Mouse (Mus musculus): Measurements from ENCODE around the gene Camkk2. TPM values are rescaled to one million over a fixed set of nuclear protein-coding genes. Genes with fewer than 3 reads are reported as not detected.
A peak's percentile ranks its signal among the peaks of the same experiment; 100 is the strongest.

The Camkk2 gene
- total RNA-seq (2021): 1 to 10 TPM; 3.6 to 5.2 TPM
- long read RNA-seq, experiment 1, partial matches to known transcripts: 0 of 2 reads
- long read RNA-seq, experiment 1, other reads (novel, unspliced or antisense): 2 of 2 reads
- long read RNA-seq, experiment 2, full-length matches to known transcripts: 2 of 2 reads
- long read RNA-seq, experiment 2, partial matches to known transcripts: 0 of 2 reads
- long read RNA-seq, experiment 2, other reads (novel, unspliced or antisense): 0 of 2 reads

DNA sequence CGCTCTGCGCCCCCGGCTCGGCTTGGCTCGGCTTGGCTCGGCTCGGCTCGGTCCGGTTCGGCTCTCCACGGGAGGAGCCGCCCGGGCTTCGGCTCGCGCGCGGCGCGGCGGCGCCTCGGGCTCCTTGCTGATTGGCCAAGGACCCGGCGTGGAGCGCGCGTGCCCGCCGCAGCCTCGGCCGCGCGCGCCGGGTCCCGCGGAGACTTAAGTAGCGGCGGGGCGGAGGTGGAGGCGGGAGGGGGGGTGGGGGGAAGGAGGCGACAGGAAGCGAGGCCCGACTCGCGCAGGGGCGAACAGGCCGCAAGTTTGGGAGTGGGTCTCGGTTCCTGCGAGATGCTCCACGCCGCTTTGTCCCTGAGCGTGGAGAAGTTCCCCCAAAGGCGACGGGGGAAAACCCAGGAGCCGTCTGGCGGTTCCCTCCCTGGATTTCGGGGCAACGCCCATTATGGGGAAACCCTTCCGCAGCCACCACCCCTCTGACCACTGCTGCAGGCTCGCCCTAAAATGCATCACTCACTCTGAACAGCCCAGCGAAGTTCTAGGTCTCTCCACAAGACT lies at the start of gene Camkk2:
Gene Camkk2 (minus strand): TSS at position 133 of the 558 bp plus-strand sequence.
- no peak for TF ChIP-seq CTCF (IDR thresholded peaks at IDR 0.05)
- Histone ChIP-seq H3K27ac (peak within 1 kb of the TSS; percentile 93), H3K4me3 (peak within 1 kb of the TSS; percentile 95)
- peak; percentile 93 for DNase-seq
- intact Hi-C loops (cut with DNase I): no loop called here

- no peak for DNase-seq
- intact Hi-C loops (cut with DNase I): no loop called here
- no peak for TF ChIP-seq CTCF (IDR thresholded peaks at IDR 0.05)
- H3K4me3 ChIP-seq: no peak overlapping the region
- H3K27ac ChIP-seq: no peak overlapping the region
Measured at GRCm38 (mm10) chr5:122825099-122825498, 45.9 kb upstream of the Camkk2 start.

DNA sequence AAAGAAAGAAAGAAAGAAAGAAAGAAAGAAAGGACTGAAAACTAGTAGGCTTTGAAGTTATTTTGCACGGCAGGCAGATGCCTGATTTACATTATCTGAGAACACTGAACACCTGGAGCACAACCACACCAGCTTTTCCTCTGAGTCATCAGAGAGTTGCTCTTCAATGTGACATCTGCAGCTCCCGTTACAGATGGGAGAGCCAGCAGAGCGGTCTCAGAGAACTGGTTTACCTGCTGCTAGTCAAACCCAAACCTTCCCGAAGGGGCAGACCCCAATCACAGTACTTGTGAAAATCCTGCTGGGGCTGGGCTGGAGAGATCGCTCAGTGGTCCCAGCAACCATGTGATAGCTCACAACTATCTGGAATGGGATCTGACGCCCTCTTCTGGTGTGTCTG lies 45.2 kb upstream of the Camkk2 start:
- TF ChIP-seq CTCF (IDR thresholded peaks at IDR 0.05): no peak
- H3K27ac ChIP-seq: no peak overlapping the region
- H3K4me3 ChIP-seq: no peak overlapping the region
- intact Hi-C loops (cut with DNase I): no loop called here
- no peak for DNase-seq

GRCm38 (mm10) chr5:122823976-122824375 lies 44.8 kb upstream of the Camkk2 start:
- no peak for TF ChIP-seq CTCF (IDR thresholded peaks at IDR 0.05)
- Histone ChIP-seq H3K27ac (no peak overlapping the region), H3K4me3 (no peak overlapping the region)
- no peak for DNase-seq
- intact Hi-C loops (cut with DNase I): no loop called here

- no peak for TF ChIP-seq CTCF (IDR thresholded peaks at IDR 0.05)
- intact Hi-C loops (cut with DNase I): no loop called here
- no peak for DNase-seq
- Histone ChIP-seq H3K4me3 (no peak overlapping the region), H3K27ac (no peak overlapping the region)
Measured at GRCm38 (mm10) chr5:122822441-122822840, 43.2 kb upstream of the Camkk2 start.

DNA sequence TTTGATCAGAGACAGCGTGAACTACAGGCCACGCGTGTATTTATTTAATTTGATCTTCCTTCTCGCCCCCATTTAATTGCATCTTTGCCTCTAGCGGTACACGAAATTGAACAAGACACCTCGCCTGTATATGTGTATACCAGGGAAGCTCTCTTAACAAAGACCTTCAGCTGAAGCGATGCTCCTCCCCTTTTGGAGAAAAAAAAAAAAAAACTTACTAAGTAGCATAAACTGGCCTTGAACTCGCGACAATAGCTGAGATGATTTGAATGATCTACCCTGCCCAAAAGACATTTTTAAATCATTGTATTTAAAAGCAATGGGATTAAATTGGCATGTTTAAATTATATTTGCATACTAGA lies 42.3 kb upstream of the Camkk2 start:
- intact Hi-C loops (cut with DNase I): loop anchor here (2.0 kb wide), 1 partner anchor 29 kb away; the partner anchor contains the start of gene Rnf34
- DNase-seq: no peak
- Histone ChIP-seq H3K27ac (peak overlapping the region; percentile 99), H3K4me3 (peak overlapping the region; percentile 94)
- TF ChIP-seq CTCF (IDR thresholded peaks at IDR 0.05): no peak

- H3K27ac ChIP-seq: peak within 1 kb of the TSS; percentile 99
- TF ChIP-seq CTCF (IDR thresholded peaks at IDR 0.05): no peak
- peak within 1 kb of the TSS; percentile 94 for H3K4me3 ChIP-seq
- peak; percentile 95 for DNase-seq
- intact Hi-C loops (cut with DNase I): loop anchor here (2.0 kb wide), 1 partner anchor 30 kb away; the partner anchor contains the start of gene Rnf34
Measured at GRCm38 (mm10) chr5:122820777-122821523, 41.7 kb upstream of the Camkk2 start, which contains the start of gene Anapc5. Gene Anapc5 (minus strand): TSS chr5:122821339.

- H3K4me3 ChIP-seq: no peak overlapping the region
- TF ChIP-seq CTCF (IDR thresholded peaks at IDR 0.05): no peak
- intact Hi-C loops (cut with DNase I): loop anchor here (5.0 kb wide), 1 partner anchor 70 kb away; no protein-coding TSS in a partner anchor
- DNase-seq: no peak
- H3K27ac ChIP-seq: no peak overlapping the region
Measured at GRCm38 (mm10) chr5:122812699-122813098, 33.5 kb upstream of the Camkk2 start.

DNA sequence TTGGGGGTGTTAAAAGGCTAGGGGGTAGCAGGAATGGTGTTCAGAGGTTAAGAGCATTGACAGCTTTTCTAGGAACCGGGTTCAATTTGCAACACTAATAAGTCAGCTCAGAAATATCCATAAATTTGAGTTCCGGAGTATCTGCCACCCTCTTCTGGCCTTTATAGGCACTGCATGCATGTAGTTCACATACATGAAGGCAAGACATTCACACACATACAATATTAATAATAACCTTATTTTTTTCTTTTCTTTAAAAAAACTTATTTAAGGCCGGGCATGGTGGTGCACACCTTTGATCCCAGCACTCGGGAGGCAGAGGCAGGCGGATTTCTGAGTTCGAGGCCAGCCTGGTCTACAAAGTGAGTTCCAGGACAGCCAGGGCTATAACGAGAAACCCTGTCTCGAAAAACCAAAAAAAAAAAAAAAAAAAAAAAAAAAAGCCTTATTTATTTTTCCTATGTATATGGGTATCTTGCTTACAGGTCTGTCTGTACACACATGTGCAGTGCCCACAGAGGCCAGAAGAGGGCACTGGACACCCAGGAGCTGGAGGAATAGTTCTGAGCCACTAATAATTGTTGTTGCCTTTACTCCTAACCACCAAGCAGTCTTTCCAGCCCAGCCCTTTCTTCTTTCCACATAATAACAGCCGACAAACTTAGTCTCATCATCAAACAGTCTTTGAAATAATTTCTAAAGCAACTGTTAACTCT lies 32.3 kb upstream of the Camkk2 start:
- Histone ChIP-seq H3K4me3 (no peak overlapping the region), H3K27ac (no peak overlapping the region)
- peak; percentile 62 for TF ChIP-seq CTCF (IDR thresholded peaks at IDR 0.05)
- intact Hi-C loops (cut with DNase I): loop anchor here (5.0 kb wide), 1 partner anchor 71 kb away; no protein-coding TSS in a partner anchor
- peak; percentile 79 for DNase-seq

DNA sequence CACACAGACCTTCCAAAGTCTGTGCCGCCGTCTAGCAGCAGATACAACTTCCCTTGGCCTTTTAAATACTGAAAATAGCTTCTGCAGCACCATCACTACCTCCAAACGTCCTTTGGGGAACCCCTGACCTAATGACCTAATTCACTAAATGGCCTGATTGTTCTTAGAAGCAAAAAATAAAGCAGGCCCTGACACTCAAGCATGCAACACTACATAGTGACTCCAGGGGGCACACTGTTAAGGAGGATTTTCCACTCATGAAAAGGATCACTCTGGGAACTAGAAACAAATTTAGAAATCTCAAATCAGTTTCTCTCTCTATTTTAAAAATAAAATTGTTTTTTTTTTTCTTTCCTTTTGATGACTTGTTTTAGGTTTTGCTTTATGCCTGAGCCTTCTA lies 26.3 kb upstream of the Camkk2 start:
- TF ChIP-seq CTCF (IDR thresholded peaks at IDR 0.05): peak; percentile 44
- no peak overlapping the region for H3K4me3 ChIP-seq
- H3K27ac ChIP-seq: no peak overlapping the region
- intact Hi-C loops (cut with DNase I): no loop called here
- no peak for DNase-seq

DNA sequence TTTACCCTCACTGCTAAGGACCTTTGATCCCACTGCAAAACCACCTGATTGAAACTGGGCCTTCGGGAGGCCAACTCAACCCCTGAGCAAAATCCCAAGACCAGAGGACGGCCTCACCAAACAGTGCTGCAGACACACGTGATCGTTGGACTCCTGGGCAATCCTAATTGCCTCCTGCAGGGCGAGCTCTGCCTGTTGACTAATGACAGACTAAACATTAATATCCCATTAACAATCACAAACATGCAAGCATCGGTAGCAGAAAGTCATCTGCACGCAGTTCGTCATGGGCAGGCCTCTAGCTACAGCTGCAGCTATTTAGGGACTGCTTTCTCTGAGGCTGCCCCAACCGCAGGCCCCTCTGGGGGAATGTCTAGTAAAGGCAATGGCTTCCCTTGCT lies 23.5 kb upstream of the Camkk2 start:
- intact Hi-C loops (cut with DNase I): no loop called here

GRCm38 (mm10) chr5:122801684-122802083 lies 22.5 kb upstream of the Camkk2 start:
- no peak for DNase-seq
- intact Hi-C loops (cut with DNase I): no loop called here
- Histone ChIP-seq H3K4me3 (no peak overlapping the region), H3K27ac (no peak overlapping the region)
- TF ChIP-seq CTCF (IDR thresholded peaks at IDR 0.05): no peak

More for the DNA sequence above, 23.5 kb upstream of the Camkk2 start:
- Histone ChIP-seq H3K4me3 (no peak overlapping the region), H3K27ac (no peak overlapping the region)
- no peak for TF ChIP-seq CTCF (IDR thresholded peaks at IDR 0.05)
- no peak for DNase-seq

Data from gastrocnemius, adult 2 months (tissue).